Mouse (Mus musculus) gastrocnemius, postnatal 14 days (tissue): ENCODE measurements around the gene Myog. TPM values are rescaled to one million over a fixed set of nuclear protein-coding genes. Genes with fewer than 3 reads are reported as not detected.

Experiments
- DNase-seq: peaks from one replicate; pipeline ENCODE4 v3.0.0; 2021; ENCODE audit warnings: mixed read lengths
- intact Hi-C: fragments of 180-260 bp; cut with DNase I; formaldehyde crosslinking; loops from one replicate; pipeline ENCODE4 v1.15.1; 2025; ENCODE audit warnings: low total_unique reads
- total RNA-seq, 2 experiments: library from RNA; stranded (reverse); gene quantifications; 2 replicates each; pipeline ENCODE4 v1.2.3; 2021

Gene Myog
- total RNA-seq, 2 experiments from 2014 or later = 67.9 to 75.3 TPM

DNA sequence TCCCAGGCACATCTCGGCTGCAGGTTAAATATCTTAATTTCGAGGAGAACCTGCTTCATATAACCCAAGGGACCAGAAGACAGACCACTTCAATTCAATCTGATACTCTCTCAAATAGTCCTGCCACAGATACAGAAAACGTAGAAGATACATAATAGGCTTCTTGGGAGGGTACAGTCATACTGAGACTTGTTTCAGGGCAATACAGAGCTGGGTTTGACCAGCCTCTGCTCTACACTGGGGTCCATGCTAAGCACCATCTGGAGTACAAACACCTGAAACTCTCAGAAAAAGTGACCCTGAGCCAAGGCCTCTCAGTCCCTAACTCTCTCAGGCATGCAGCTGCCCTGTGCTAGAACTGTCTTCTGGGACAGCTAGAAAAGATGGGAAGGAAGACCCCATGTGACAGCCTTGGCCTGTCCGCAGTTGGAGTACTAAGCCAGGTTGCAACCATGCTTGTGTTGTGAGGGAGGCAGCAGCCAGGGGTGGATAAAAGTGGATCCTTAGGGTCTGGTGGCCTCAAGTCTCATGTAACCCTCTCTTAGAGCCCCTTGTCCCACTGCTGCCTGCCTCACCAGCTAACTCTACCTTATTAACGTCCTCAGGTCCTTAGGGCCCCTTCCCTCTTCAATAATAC is 52.0 kb downstream of the Myog start:
- DNase-seq = no peak
- intact Hi-C loops = no loop called here

Other genes starting within 250 kb of the Myog start
- 10 to 100 TPM; 19.7 to 44.2 TPM for gene Btg2, start 210.9 kb upstream of the Myog start, total RNA-seq
- gene Chit1, start 178.7 kb upstream of the Myog start, total RNA-seq = not detected
- gene Chil1, start 107.8 kb upstream of the Myog start, total RNA-seq = 1 to 10 TPM; 1.4 to 2.0 TPM
- gene Mybph, start 96.5 kb upstream of the Myog start, total RNA-seq = 100 to 1,000 TPM; 716 to 830 TPM
- gene Adora1, start 54.6 kb upstream of the Myog start, total RNA-seq = under 1 TPM; 0.58 to 0.78 TPM
- 1 to 10 TPM; 4.3 to 6.7 TPM for gene Ppfia4, start 42.9 kb downstream of the Myog start, total RNA-seq
- gene Tmem183a, start 72.0 kb downstream of the Myog start, total RNA-seq = 10 to 100 TPM; 13.8 to 19.5 TPM
- gene 4933406M09Rik, start 96.0 kb downstream of the Myog start, total RNA-seq = not detected
- 100 to 1,000 TPM; 109 to 120 TPM for gene Cyb5r1, start 115.6 kb downstream of the Myog start, total RNA-seq
- 100 to 1,000 TPM; 121 to 123 TPM for gene Adipor1, start 125.4 kb downstream of the Myog start, total RNA-seq
- 10 to 100 TPM in 1 of 2 experiments, 1 to 10 TPM in 1; 9.3 to 10.5 TPM for gene Klhl12, start 165.5 kb downstream of the Myog start, total RNA-seq
- 1 to 10 TPM; 5.7 to 6.7 TPM for gene Rabif, start 204.7 kb downstream of the Myog start, total RNA-seq